Mouse (Mus musculus): Measurements from ENCODE around the gene Olfr53. TPM values are rescaled to one million over a fixed set of nuclear protein-coding genes. Genes with fewer than 3 reads are reported as not detected.

The Olfr53 gene
- polyA plus RNA-seq, 1 experiment from 2014 or later, result not detected

Other genes with a start within 250 kb of the Olfr53 start
- gene Olfr531, start 243.5 kb upstream of the Olfr53 start, polyA plus RNA-seq (2015; fragmentation: Nextera tagmentation; extraction: Ambion mirVana), result not detected in 2 replicates
- not detected in 2 replicates for gene Olfr532, start 224.8 kb upstream of the Olfr53 start, polyA plus RNA-seq (2015; fragmentation: Nextera tagmentation; extraction: Ambion mirVana)
- gene Olfr533, start 183.1 kb upstream of the Olfr53 start, polyA plus RNA-seq (2015; fragmentation: Nextera tagmentation; extraction: Ambion mirVana), result not detected in 2 replicates
- not detected in 2 replicates for gene Olfr535, start 162.2 kb upstream of the Olfr53 start, polyA plus RNA-seq (2015; fragmentation: Nextera tagmentation; extraction: Ambion mirVana)
- gene Olfr536, start 139.1 kb upstream of the Olfr53 start, polyA plus RNA-seq (2015; fragmentation: Nextera tagmentation; extraction: Ambion mirVana), result not detected in 2 replicates
- not detected in 2 replicates for gene Olfr538, start 78.6 kb upstream of the Olfr53 start, polyA plus RNA-seq (2015; fragmentation: Nextera tagmentation; extraction: Ambion mirVana)
- gene Olfr46, start 45.2 kb upstream of the Olfr53 start, polyA plus RNA-seq (2015; fragmentation: Nextera tagmentation; extraction: Ambion mirVana), result not detected in 2 replicates
- not detected in 2 replicates for gene Olfr61, start 17.5 kb upstream of the Olfr53 start, polyA plus RNA-seq (2015; fragmentation: Nextera tagmentation; extraction: Ambion mirVana)
- gene Olfr539, start 13.5 kb downstream of the Olfr53 start, polyA plus RNA-seq (2015; fragmentation: Nextera tagmentation; extraction: Ambion mirVana), result not detected in 2 replicates
- gene Olfr45, start 35.5 kb downstream of the Olfr53 start, polyA plus RNA-seq (2015; fragmentation: Nextera tagmentation; extraction: Ambion mirVana), result not detected in 2 replicates
- not detected in 2 replicates for gene Olfr541, start 50.8 kb downstream of the Olfr53 start, polyA plus RNA-seq (2015; fragmentation: Nextera tagmentation; extraction: Ambion mirVana)
- not detected in 2 replicates for gene Cyp2e1, start 117.3 kb downstream of the Olfr53 start, polyA plus RNA-seq (2015; fragmentation: Nextera tagmentation; extraction: Ambion mirVana)
- gene Syce1, start 141.4 kb downstream of the Olfr53 start, polyA plus RNA-seq (2015; fragmentation: Nextera tagmentation; extraction: Ambion mirVana), result 0.13 and 0.21 TPM in 2 replicates
- 0.78 and 0.95 TPM in 2 replicates for gene Zfp941, start 175.7 kb downstream of the Olfr53 start, polyA plus RNA-seq (2015; fragmentation: Nextera tagmentation; extraction: Ambion mirVana)
- gene Urah, start 188.6 kb downstream of the Olfr53 start, polyA plus RNA-seq (2015; fragmentation: Nextera tagmentation; extraction: Ambion mirVana), result 0.68 and 1.4 TPM in 2 replicates
- gene Scgb1c1, start 199.1 kb downstream of the Olfr53 start, polyA plus RNA-seq (2015; fragmentation: Nextera tagmentation; extraction: Ambion mirVana), result 0.36 TPM in 1 of 2 replicates, not detected in the other
- not detected in 2 replicates for gene Odf3, start 201.4 kb downstream of the Olfr53 start, polyA plus RNA-seq (2015; fragmentation: Nextera tagmentation; extraction: Ambion mirVana)
- gene Gm45785, start 209.9 kb downstream of the Olfr53 start, polyA plus RNA-seq (2015; fragmentation: Nextera tagmentation; extraction: Ambion mirVana), result not detected in 2 replicates
- 36.0 and 47.3 TPM in 2 replicates for gene Ric8a, start 210.5 kb downstream of the Olfr53 start, polyA plus RNA-seq (2015; fragmentation: Nextera tagmentation; extraction: Ambion mirVana)
- 30.2 and 31.9 TPM in 2 replicates for gene Bet1l, start 211.1 kb downstream of the Olfr53 start, polyA plus RNA-seq (2015; fragmentation: Nextera tagmentation; extraction: Ambion mirVana)
- gene Psmd13, start 235.5 kb downstream of the Olfr53 start, polyA plus RNA-seq (2015; fragmentation: Nextera tagmentation; extraction: Ambion mirVana), result 154 and 179 TPM in 2 replicates
- 54.1 and 55.8 TPM in 2 replicates for gene Sirt3, start 235.9 kb downstream of the Olfr53 start, polyA plus RNA-seq (2015; fragmentation: Nextera tagmentation; extraction: Ambion mirVana)

Measured in heart, embryonic 15.5 days (tissue).